Mouse (Mus musculus) urinary bladder, postnatal 14 days (tissue): ENCODE measurements at regions not wholly inside any gene's neighbourhood (a gene's known extent, or its start where the extent isn't known, plus 50 kb on each side); places are given as distances from the start of the nearest gene placed in this dataset.

ENCODE experiments used
- DNase-seq: peaks from one replicate; pipeline ENCODE4 v3.0.0; 2021; ENCODE audit warnings: low spot score

- DNase-seq, result no peak
These were observed 461.2 kb upstream of the Got2 start for GRCm38 (mm10) chr8:96349503-96349902.

GRCm38 (mm10) chr8:96340702-96341101 lies 452.4 kb upstream of the Got2 start:
- DNase-seq, result no peak

- no peak for DNase-seq
These were observed 430.0 kb upstream of the Got2 start for GRCm38 (mm10) chr8:96318367-96318766.

- DNase-seq, result no peak
These were observed 420.8 kb upstream of the Got2 start for GRCm38 (mm10) chr8:96308989-96309718.

- DNase-seq, result no peak
These were observed 408.3 kb upstream of the Got2 start for GRCm38 (mm10) chr8:96296643-96297042.

- DNase-seq, result no peak
These were observed 402.4 kb upstream of the Got2 start for GRCm38 (mm10) chr8:96290740-96291139.

- DNase-seq, result no peak
These were observed 401.2 kb upstream of the Got2 start for GRCm38 (mm10) chr8:96289519-96289918.

GRCm38 (mm10) chr8:96288525-96288924 lies 400.2 kb upstream of the Got2 start:
- no peak for DNase-seq

GRCm38 (mm10) chr8:96277479-96278138 lies 389.3 kb upstream of the Got2 start:
- no peak for DNase-seq

- DNase-seq, result no peak
These were observed 388.7 kb upstream of the Got2 start for GRCm38 (mm10) chr8:96277058-96277457.

GRCm38 (mm10) chr8:96256294-96256693 lies 367.9 kb upstream of the Got2 start:
- no peak for DNase-seq

- DNase-seq, result no peak
These were observed 367.5 kb upstream of the Got2 start for GRCm38 (mm10) chr8:96255811-96256210.

- DNase-seq, result no peak
These were observed 357.7 kb upstream of the Got2 start for GRCm38 (mm10) chr8:96246017-96246416.

- DNase-seq, result no peak
These were observed 356.3 kb upstream of the Got2 start for GRCm38 (mm10) chr8:96244549-96245152.

GRCm38 (mm10) chr8:96238406-96238805 lies 350.1 kb upstream of the Got2 start:
- DNase-seq, result no peak

- no peak for DNase-seq
These were observed 349.6 kb upstream of the Got2 start for GRCm38 (mm10) chr8:96237940-96238339.

- DNase-seq, result peak; percentile 8
These were observed 342.1 kb upstream of the Got2 start for GRCm38 (mm10) chr8:96230412-96230811.
